In the genomic region with DNA sequence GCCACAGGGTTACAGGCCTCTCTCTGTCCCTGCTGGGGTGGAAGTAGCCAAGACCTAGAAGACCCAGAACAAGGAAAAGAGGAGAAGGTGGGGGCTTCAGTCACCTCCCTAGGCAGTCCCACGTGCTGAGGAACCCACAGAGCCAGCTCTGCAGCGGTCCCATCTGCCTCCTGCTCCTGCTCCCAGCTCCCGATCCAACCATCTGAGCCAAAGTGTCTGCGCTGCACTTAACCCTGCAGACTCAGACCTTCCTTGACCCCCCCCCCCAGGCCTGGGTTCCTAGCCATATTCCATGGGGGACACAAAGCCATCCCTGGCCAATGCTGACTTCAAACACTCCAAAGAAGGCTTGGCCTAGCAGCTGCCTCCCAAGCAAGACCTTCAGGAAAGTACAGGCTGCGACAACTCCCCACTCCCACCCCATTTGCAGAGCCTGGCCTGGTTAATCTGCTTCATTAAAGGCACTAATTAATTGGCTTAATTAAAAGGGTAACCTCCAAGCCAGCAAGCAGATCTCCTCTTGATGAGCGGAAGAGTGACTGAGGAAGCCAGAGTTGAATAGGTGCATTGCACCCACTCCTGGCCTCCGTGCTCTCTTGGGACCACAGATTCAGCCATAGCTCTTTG, we compare ENCODE assay signal across 20 mouse cellular contexts. TPM values are rescaled to one million over a fixed set of nuclear protein-coding genes. Genes with fewer than 3 reads are reported as not detected.
A peak's percentile ranks its signal among the peaks of the same experiment; 100 is the strongest.
DNase-seq lines count a peak whose midpoint lies in the region; ATAC-seq lines count a peak whose summit lies in the region.
"Had no signal": no experiment of that assay in that cellular context is flagged by ENCODE, and none has a peak within 500 bp of the region (broad histone marks: within the 10 kb centered on the region; RNA-seq: fewer than 3 reads in every experiment).

No protein-coding gene starts in this region.

- 87% methylated on average over 7 of the region's 7 CpGs for WGBS in heart, embryonic 14.5 days
- 81% methylated on average over 7 of the region's 7 CpGs for WGBS in midbrain, embryonic 10.5 days
- WGBS in midbrain, embryonic 16.5 days = 75% methylated on average over 7 of the region's 7 CpGs
- 32% methylated on average over 7 of the region's 7 CpGs for WGBS in forebrain, embryonic 16.5 days

- H3K4me2 ChIP-seq in heart, embryonic 14.5 days (ENCODE audit: low read length) = no peak overlapping the region
- H3K4me2 ChIP-seq in midbrain, embryonic 16.5 days (ENCODE audit: low read length) = no peak overlapping the region
- no peak overlapping the region for H3K4me2 ChIP-seq in forebrain, embryonic 16.5 days (ENCODE audit: low read length)
- H3K4me2 ChIP-seq: embryonic facial prominence, embryonic 15.5 days; midbrain, embryonic 11.5 days; neural tube, embryonic 15.5 days had no signal

- no peak overlapping the region for H3K4me3 ChIP-seq in heart, embryonic 14.5 days (ENCODE audit: control insufficient read depth in 1 of 2, insufficient read depth in 1 of 2, low read depth in 1 of 2, low read length in 2 of 2)
- no peak overlapping the region for H3K4me3 ChIP-seq in midbrain, embryonic 10.5 days
- H3K4me3 ChIP-seq in midbrain, embryonic 16.5 days (ENCODE audit: low read depth, low read length) = no peak overlapping the region
- H3K4me3 ChIP-seq in forebrain, embryonic 16.5 days (replicated peaks; ENCODE audit: low read length) = no peak overlapping the region
- H3K4me3 ChIP-seq: embryonic facial prominence, embryonic 15.5 days; neural tube, embryonic 15.5 days had no signal

- intact Hi-C loops in heart, postnatal 14 days (cut with DNase I) = no loop called here

- DNase-seq in heart, postnatal 14 days = no peak
- no peak for DNase-seq in midbrain, embryonic 10.5 days (ENCODE audit: low spot score)
- DNase-seq in spleen, postnatal 36 days (ENCODE audit: low spot score in 2 of 2) = no peak
- no peak for DNase-seq in lung, postnatal 14 days
- DNase-seq: B cell, adult 2 months; cerebellum, adult 8-10 months; gastrocnemius, postnatal 14 days; heart, adult 18-20 months; right cerebral cortex, postnatal 14 days had no signal

- H3K9me3 ChIP-seq in heart, embryonic 14.5 days (ENCODE audit: control insufficient read depth, low read length) = no peaks in the 10 kb centered on the region
- peaks cover 4% of the 10 kb centered on the region; the same call in 1 of the 2 replicates for H3K9me3 ChIP-seq in midbrain, embryonic 10.5 days (replicated peaks)
- H3K9me3 ChIP-seq in midbrain, embryonic 16.5 days (replicated peaks; ENCODE audit: control insufficient read depth, low read length, poor library complexity, severe bottlenecking) = no peaks in the 10 kb centered on the region
- no peaks in the 10 kb centered on the region for H3K9me3 ChIP-seq in forebrain, embryonic 16.5 days (ENCODE audit: control insufficient read depth, low read length)
- H3K9me3 ChIP-seq: embryonic facial prominence, embryonic 15.5 days; G1E; neural tube, embryonic 15.5 days had no signal

- peaks cover 13 to 15% of the 10 kb centered on the region in 2 experiments for H3K4me1 ChIP-seq in heart, embryonic 14.5 days (ENCODE audit: control insufficient read depth in 2 of 2, insufficient read depth in 2 of 2, low read length in 2 of 2)
- peaks cover 91% of the 10 kb centered on the region for H3K4me1 ChIP-seq in midbrain, embryonic 10.5 days
- H3K4me1 ChIP-seq in midbrain, embryonic 16.5 days (ENCODE audit: control insufficient read depth, insufficient read depth, low read length) = peaks cover 9% of the 10 kb centered on the region; the same call in 1 of the 2 replicates
- peaks cover 69% of the 10 kb centered on the region for H3K4me1 ChIP-seq in forebrain, embryonic 16.5 days (replicated peaks; ENCODE audit: control insufficient read depth, insufficient read depth, low read length)

- H3K27ac ChIP-seq in heart, embryonic 14.5 days (replicated peaks in 1 of 2; ENCODE audit: control insufficient read depth in 1 of 2, insufficient read depth in 1 of 2, low read depth in 2 of 2, low read length in 2 of 2) = no peak overlapping the region
- H3K27ac ChIP-seq in midbrain, embryonic 10.5 days (replicated peaks) = peak overlapping the region; percentile 66
- no peak overlapping the region for H3K27ac ChIP-seq in midbrain, embryonic 16.5 days (ENCODE audit: low read length)
- peak overlapping the region; percentile 75 for H3K27ac ChIP-seq in forebrain, embryonic 16.5 days (ENCODE audit: low read length)
- H3K27ac ChIP-seq: embryonic facial prominence, embryonic 15.5 days; hindbrain, postnatal 0 days; neural tube, embryonic 15.5 days had no signal

- H3K36me3 ChIP-seq in heart, embryonic 14.5 days (ENCODE audit: control insufficient read depth, insufficient read depth, low read length) = no peaks in the 10 kb centered on the region
- no peaks in the 10 kb centered on the region for H3K36me3 ChIP-seq in midbrain, embryonic 10.5 days
- H3K36me3 ChIP-seq in midbrain, embryonic 16.5 days (ENCODE audit: control insufficient read depth, insufficient read depth, low read length) = no peaks in the 10 kb centered on the region
- no peaks in the 10 kb centered on the region for H3K36me3 ChIP-seq in forebrain, embryonic 16.5 days (ENCODE audit: control insufficient read depth, insufficient read depth)
- H3K36me3 ChIP-seq: embryonic facial prominence, embryonic 15.5 days; G1E; neural tube, embryonic 15.5 days had no signal

- no peak for ATAC-seq in heart, embryonic 14.5 days (ENCODE audit: insufficient number of reproducible peaks, insufficient read depth, low FRiP score, low read depth)
- ATAC-seq in midbrain, embryonic 16.5 days = no peak
- ATAC-seq in forebrain, embryonic 16.5 days = no peak
- ATAC-seq: hindbrain, postnatal 0 days; intestine, embryonic 16.5 days; Patski had no signal

- no peaks in the 10 kb centered on the region; the same call in 1 of the 2 replicates for H3K27me3 ChIP-seq in heart, embryonic 14.5 days (ENCODE audit: control insufficient read depth, insufficient read depth, low read length)
- peaks cover 92% of the 10 kb centered on the region for H3K27me3 ChIP-seq in midbrain, embryonic 10.5 days (ENCODE audit: low read depth, poor library complexity, severe bottlenecking)
- H3K27me3 ChIP-seq in midbrain, embryonic 16.5 days (ENCODE audit: control insufficient read depth, insufficient read depth, low read depth, low read length) = no peaks in the 10 kb centered on the region
- H3K27me3 ChIP-seq in forebrain, embryonic 16.5 days (replicated peaks; ENCODE audit: control insufficient read depth, insufficient read depth, low read length) = no peaks in the 10 kb centered on the region
- H3K27me3 ChIP-seq: embryonic facial prominence, embryonic 15.5 days; Patski had no signal

- H3K9ac ChIP-seq in heart, embryonic 14.5 days (ENCODE audit: low read length) = peak overlapping the region; percentile 34; the same call in 1 of the 2 replicates
- no peak overlapping the region for H3K9ac ChIP-seq in midbrain, embryonic 16.5 days (ENCODE audit: low read depth, low read length)
- no peak overlapping the region for H3K9ac ChIP-seq in forebrain, embryonic 16.5 days (replicated peaks; ENCODE audit: low read depth, low read length)
- H3K9ac ChIP-seq: embryonic facial prominence, embryonic 15.5 days; neural tube, embryonic 15.5 days had no signal

RNA-seq across cellular contexts. Expression of a gene that starts 45.9 kb away (rescaled TPM):
- polyA plus RNA-seq in heart, embryonic 14.5 days (2014; fragmentation: Nextera tagmentation; extraction: Ambion mirVana) = 1.4 and 1.5 TPM in 2 replicates
- 1 to 10 TPM in 1 of 2 experiments, under 1 TPM in 1; 0.98 to 1.0 TPM for total RNA-seq in heart, postnatal 14 days (2021)
- polyA plus RNA-seq in midbrain, embryonic 10.5 days (2016; fragmentation: Nextera tagmentation; extraction: Ambion mirVana) = 6.0 and 7.5 TPM in 2 replicates
- 11.6 and 12.0 TPM in 2 replicates for polyA plus RNA-seq in midbrain, embryonic 16.5 days (2015; fragmentation: Nextera tagmentation; extraction: Ambion mirVana)
- polyA plus RNA-seq in forebrain, embryonic 16.5 days (2015; fragmentation: Nextera tagmentation; extraction: Ambion mirVana) = 13.8 and 16.1 TPM in 2 replicates
- total RNA-seq: CH12.LX had no signal
- polyA plus RNA-seq: G1E had no signal

RNA-seq across cellular contexts. Expression of a gene that starts 54.7 kb away (rescaled TPM):
- polyA plus RNA-seq in heart, embryonic 14.5 days (2014; fragmentation: Nextera tagmentation; extraction: Ambion mirVana) = 151 and 153 TPM in 2 replicates
- total RNA-seq in heart, postnatal 14 days (2021) = 10 to 100 TPM; 77.4 to 79.9 TPM
- 274 and 293 TPM in 2 replicates for polyA plus RNA-seq in midbrain, embryonic 10.5 days (2016; fragmentation: Nextera tagmentation; extraction: Ambion mirVana)
- 235 and 240 TPM in 2 replicates for polyA plus RNA-seq in midbrain, embryonic 16.5 days (2015; fragmentation: Nextera tagmentation; extraction: Ambion mirVana)
- 223 and 235 TPM in 2 replicates for polyA plus RNA-seq in forebrain, embryonic 16.5 days (2015; fragmentation: Nextera tagmentation; extraction: Ambion mirVana)

Comparison
In these comparisons a context has a peak if more than half of its experiments do, and no peak if none do; other contexts are left out.
1. H3K27ac ChIP-seq: peak in midbrain, embryonic 10.5 days (single experiment) and forebrain, embryonic 16.5 days (single experiment); none in heart, embryonic 14.5 days (0 of 2) and midbrain, embryonic 16.5 days (single experiment).